Mouse (Mus musculus) kidney, adult 2 months (tissue): ENCODE measurements around the gene Kcnj15.

Experiments
- CTCF ChIP-seq: fragments of 200-500 bp; conservative IDR thresholded peaks from 2 replicates; pipeline ENCODE4 v1.5.1; 2011; ENCODE audit warnings: low read depth, mild to moderate bottlenecking, control low read depth, low read length, moderate library complexity, mixed read lengths; ENCODE audit not compliant: insufficient read depth, insufficient read length
- POLR2A ChIP-seq: fragments of 200-500 bp; IDR thresholded peaks from one replicate; pipeline ENCODE4 v1.6.1; 2011; ENCODE audit warnings: low read depth, low read length, control low read depth

DNA sequence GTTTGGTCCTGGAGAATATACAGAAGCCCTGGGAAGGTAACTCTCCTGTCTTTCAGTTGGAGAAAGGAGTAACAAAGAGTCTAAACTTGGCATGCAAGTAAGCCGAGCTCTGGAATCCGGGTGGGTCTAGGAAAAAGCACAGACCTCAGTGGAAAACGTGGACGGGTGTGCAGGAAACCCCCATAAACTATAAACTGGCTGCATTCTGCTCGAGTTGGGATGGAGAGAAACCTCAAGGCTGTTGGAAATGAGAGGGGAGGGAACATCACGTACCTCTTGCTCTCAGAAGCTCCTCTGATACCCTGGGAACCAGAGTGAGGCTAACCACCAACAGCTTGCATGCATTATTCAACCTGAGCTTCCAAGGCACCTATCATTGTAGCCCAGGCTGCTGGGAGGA is 12.3 kb downstream of the Kcnj15 start:
- TF ChIP-seq POLR2A (no peak), CTCF (no peak)
